Mouse (Mus musculus) testis, adult 2 months (tissue): ENCODE measurements at regions not wholly inside any gene's neighbourhood (a gene's known extent, or its start where the extent isn't known, plus 50 kb on each side); places are given as distances from the start of the nearest gene placed in this dataset.

Experiments
- H3K27ac ChIP-seq: fragments of 200-500 bp; 2 replicates; pipeline ENCODE4 v1.5.1; 2012; ENCODE audit warnings: low read depth, low read length; ENCODE audit not compliant: control insufficient read depth, insufficient read depth
- H3K27me3 ChIP-seq: fragments of 200-500 bp; 2 replicates; pipeline ENCODE4 v1.6.1; 2012; ENCODE audit warnings: mild to moderate bottlenecking, low read length, moderate library complexity; ENCODE audit not compliant: control insufficient read depth, insufficient read depth
- H3K36me3 ChIP-seq: fragments of 200-500 bp; 2 replicates; pipeline ENCODE4 v1.6.1; 2012; ENCODE audit warnings: mild to moderate bottlenecking, low read length; ENCODE audit not compliant: control insufficient read depth, insufficient read depth
- H3K4me1 ChIP-seq: fragments of 200-500 bp; 2 replicates; pipeline ENCODE4 v1.6.1; 2012; ENCODE audit warnings: low read length; ENCODE audit not compliant: control insufficient read depth, insufficient read depth
- H3K4me3 ChIP-seq: fragments of 200-500 bp; 2 replicates; pipeline ENCODE4 v1.5.1; 2012; ENCODE audit warnings: low read depth, mild to moderate bottlenecking, low read length, moderate library complexity, mixed read lengths; ENCODE audit not compliant: control insufficient read depth
- CTCF ChIP-seq: fragments of 200-500 bp; IDR thresholded peaks from 2 replicates; pipeline ENCODE4 v1.5.1; 2012; ENCODE audit warnings: low read depth, mild to moderate bottlenecking, inconsistent platforms, low read length, moderate library complexity; ENCODE audit not compliant: control insufficient read depth, insufficient read depth, insufficient replicate concordance
- POLR2A ChIP-seq: fragments of 200-500 bp; IDR thresholded peaks from 2 replicates; pipeline ENCODE4 v1.6.1; 2012; ENCODE audit warnings: low read depth, mild to moderate bottlenecking, inconsistent platforms, low read length, moderate library complexity; ENCODE audit not compliant: control insufficient read depth

- H3K27ac ChIP-seq: no peak overlapping the region
- H3K27me3 ChIP-seq: no peaks in the 10 kb centered on the region
- H3K4me1 ChIP-seq: no peaks in the 10 kb centered on the region
- no peaks in the 10 kb centered on the region for H3K36me3 ChIP-seq
- no peak overlapping the region for H3K4me3 ChIP-seq
- no peak for TF ChIP-seq POLR2A
- TF ChIP-seq CTCF: no peak
These were observed 296.8 kb downstream of the Cxcl12 start for GRCm38 (mm10) chr6:117465165-117465564.

GRCm38 (mm10) chr6:117465606-117466174 is 297.4 kb downstream of the Cxcl12 start:
- Histone ChIP-seq H3K4me3 (no peak overlapping the region), H3K27me3 (no peaks in the 10 kb centered on the region), H3K27ac (no peak overlapping the region), H3K36me3 (no peaks in the 10 kb centered on the region), H3K4me1 (no peaks in the 10 kb centered on the region)
- TF ChIP-seq CTCF (no peak), POLR2A (no peak)

GRCm38 (mm10) chr6:117479376-117479775 is 311.0 kb downstream of the Cxcl12 start:
- Histone ChIP-seq H3K27ac (no peak overlapping the region), H3K4me1 (no peaks in the 10 kb centered on the region), H3K4me3 (no peak overlapping the region), H3K36me3 (no peaks in the 10 kb centered on the region), H3K27me3 (no peaks in the 10 kb centered on the region)
- TF ChIP-seq CTCF (no peak), POLR2A (no peak)

- Histone ChIP-seq H3K27me3 (no peaks in the 10 kb centered on the region), H3K4me3 (no peak overlapping the region), H3K27ac (no peak overlapping the region), H3K4me1 (no peaks in the 10 kb centered on the region), H3K36me3 (no peaks in the 10 kb centered on the region)
- no peak for TF ChIP-seq POLR2A
- TF ChIP-seq CTCF: no peak
These were observed 312.1 kb downstream of the Cxcl12 start for GRCm38 (mm10) chr6:117480396-117480795.

GRCm38 (mm10) chr6:117489161-117489560 is 320.8 kb downstream of the Cxcl12 start:
- H3K27me3 ChIP-seq: no peaks in the 10 kb centered on the region
- H3K36me3 ChIP-seq: no peaks in the 10 kb centered on the region
- no peak overlapping the region for H3K4me3 ChIP-seq
- H3K27ac ChIP-seq: no peak overlapping the region
- TF ChIP-seq CTCF (no peak), POLR2A (no peak)
- H3K4me1 ChIP-seq: no peaks in the 10 kb centered on the region

- H3K4me3 ChIP-seq: no peak overlapping the region
- H3K27ac ChIP-seq: no peak overlapping the region
- no peaks in the 10 kb centered on the region for H3K27me3 ChIP-seq
- no peaks in the 10 kb centered on the region for H3K4me1 ChIP-seq
- H3K36me3 ChIP-seq: no peaks in the 10 kb centered on the region
- TF ChIP-seq POLR2A (no peak), CTCF (no peak)
These were observed 321.5 kb downstream of the Cxcl12 start for GRCm38 (mm10) chr6:117489761-117490396.

GRCm38 (mm10) chr6:117494971-117495370 is 326.6 kb downstream of the Cxcl12 start:
- TF ChIP-seq CTCF: no peak
- no peak for TF ChIP-seq POLR2A
- no peaks in the 10 kb centered on the region for H3K4me1 ChIP-seq
- no peaks in the 10 kb centered on the region for H3K36me3 ChIP-seq
- no peaks in the 10 kb centered on the region for H3K27me3 ChIP-seq
- no peak overlapping the region for H3K4me3 ChIP-seq
- H3K27ac ChIP-seq: no peak overlapping the region

GRCm38 (mm10) chr6:117497337-117497736 is 329.0 kb downstream of the Cxcl12 start:
- Histone ChIP-seq H3K4me1 (no peaks in the 10 kb centered on the region), H3K36me3 (no peaks in the 10 kb centered on the region), H3K27ac (no peak overlapping the region), H3K27me3 (no peaks in the 10 kb centered on the region), H3K4me3 (no peak overlapping the region)
- TF ChIP-seq CTCF: no peak
- no peak for TF ChIP-seq POLR2A
